Mouse (Mus musculus): Measurements from ENCODE around the gene Lrrc51.

The Lrrc51 gene

GRCm38 (mm10) chr7:101933751-101934240 lies at the start of gene Lrrc51, which contains the start of gene Numa1:
Lrrc51 (minus strand) TSS chr7:101933895.
Numa1 (plus strand) TSS chr7:101934111.
- Histone ChIP-seq H3K4me1 (replicated peaks; ENCODE audit: low read depth, low read length) (peaks cover 53% of the 10 kb centered on the region), H3K4me3 (replicated peaks; ENCODE audit: low read length) (peak within 1 kb of the TSS; percentile 91), H3K9me3 (ENCODE audit: low read length) (no peaks in the 10 kb centered on the region), H3K27me3 (ENCODE audit: insufficient read depth, low read length) (no peaks in the 10 kb centered on the region), H3K36me3 (ENCODE audit: insufficient read depth, low read length) (peaks cover 47% of the 10 kb centered on the region)
- TF ChIP-seq POU5F1 (IDR thresholded peaks at IDR 0.05; ENCODE audit: borderline replicate concordance, low read length) = no peak
- TF ChIP-seq CTCF (conservative IDR thresholded peaks at IDR 0.05; ENCODE audit: low read length) = no peak
- TF ChIP-seq NANOG (IDR thresholded peaks at IDR 0.05; ENCODE audit: borderline replicate concordance, low read length) = no peak

- no peak overlapping the region for H3K4me3 ChIP-seq (replicated peaks; ENCODE audit: low read length)
Measured at GRCm38 (mm10) chr7:101982735-101983134, 49.0 kb upstream of the Lrrc51 start.

GRCm38 (mm10) chr7:101974505-101974904 lies 40.8 kb upstream of the Lrrc51 start:
- Histone ChIP-seq H3K36me3 (ENCODE audit: insufficient read depth, low read length) (peaks cover 22% of the 10 kb centered on the region), H3K4me3 (replicated peaks; ENCODE audit: low read length) (no peak overlapping the region), H3K9me3 (ENCODE audit: low read length) (no peaks in the 10 kb centered on the region), H3K27me3 (ENCODE audit: insufficient read depth, low read length) (no peaks in the 10 kb centered on the region), H3K4me1 (replicated peaks; ENCODE audit: low read depth, low read length) (peaks cover 51% of the 10 kb centered on the region)
- no peak for TF ChIP-seq NANOG (IDR thresholded peaks at IDR 0.05; ENCODE audit: borderline replicate concordance, low read length)
- no peak for TF ChIP-seq POU5F1 (IDR thresholded peaks at IDR 0.05; ENCODE audit: borderline replicate concordance, low read length)
- TF ChIP-seq CTCF (conservative IDR thresholded peaks at IDR 0.05; ENCODE audit: low read length) = no peak

More at GRCm38 (mm10) chr7:101982735-101983134, 49.0 kb upstream of the Lrrc51 start:
- Histone ChIP-seq H3K4me1 (replicated peaks; ENCODE audit: low read depth, low read length) (peaks cover 12% of the 10 kb centered on the region), H3K36me3 (ENCODE audit: insufficient read depth, low read length) (peaks cover 68% of the 10 kb centered on the region), H3K9me3 (ENCODE audit: low read length) (no peaks in the 10 kb centered on the region), H3K27me3 (ENCODE audit: insufficient read depth, low read length) (no peaks in the 10 kb centered on the region)
- no peak for TF ChIP-seq NANOG (IDR thresholded peaks at IDR 0.05; ENCODE audit: borderline replicate concordance, low read length)
- no peak for TF ChIP-seq POU5F1 (IDR thresholded peaks at IDR 0.05; ENCODE audit: borderline replicate concordance, low read length)
- TF ChIP-seq CTCF (conservative IDR thresholded peaks at IDR 0.05; ENCODE audit: low read length) = no peak

- Histone ChIP-seq H3K4me1 (replicated peaks; ENCODE audit: low read depth, low read length) (peaks cover 58% of the 10 kb centered on the region), H3K27me3 (ENCODE audit: insufficient read depth, low read length) (no peaks in the 10 kb centered on the region)
Measured at GRCm38 (mm10) chr7:101973730-101974129, 40.0 kb upstream of the Lrrc51 start.

GRCm38 (mm10) chr7:101971721-101972120 lies 38.0 kb upstream of the Lrrc51 start:
- H3K27me3 ChIP-seq (ENCODE audit: insufficient read depth, low read length) = no peaks in the 10 kb centered on the region
- H3K4me1 ChIP-seq (replicated peaks; ENCODE audit: low read depth, low read length) = peaks cover 69% of the 10 kb centered on the region
- H3K4me3 ChIP-seq (replicated peaks; ENCODE audit: low read length) = peak overlapping the region; percentile 90
- H3K36me3 ChIP-seq (ENCODE audit: insufficient read depth, low read length) = peaks cover 13% of the 10 kb centered on the region; the same call in 1 of the 2 replicates
- H3K9me3 ChIP-seq (ENCODE audit: low read length) = no peaks in the 10 kb centered on the region
- TF ChIP-seq NANOG (IDR thresholded peaks at IDR 0.05; ENCODE audit: borderline replicate concordance, low read length) (no peak), CTCF (conservative IDR thresholded peaks at IDR 0.05; ENCODE audit: low read length) (no peak), POU5F1 (IDR thresholded peaks at IDR 0.05; ENCODE audit: borderline replicate concordance, low read length) (no peak)

More at GRCm38 (mm10) chr7:101973730-101974129, 40.0 kb upstream of the Lrrc51 start:
- Histone ChIP-seq H3K9me3 (ENCODE audit: low read length) (no peaks in the 10 kb centered on the region), H3K4me3 (replicated peaks; ENCODE audit: low read length) (no peak overlapping the region), H3K36me3 (ENCODE audit: insufficient read depth, low read length) (peaks cover 18% of the 10 kb centered on the region; the same call in 1 of the 2 replicates)
- TF ChIP-seq CTCF (conservative IDR thresholded peaks at IDR 0.05; ENCODE audit: low read length) = no peak
- TF ChIP-seq POU5F1 (IDR thresholded peaks at IDR 0.05; ENCODE audit: borderline replicate concordance, low read length) = no peak
- no peak for TF ChIP-seq NANOG (IDR thresholded peaks at IDR 0.05; ENCODE audit: borderline replicate concordance, low read length)

- peak overlapping the region; percentile 90 for H3K4me3 ChIP-seq (replicated peaks; ENCODE audit: low read length)
- no peaks in the 10 kb centered on the region for H3K9me3 ChIP-seq (ENCODE audit: low read length)
- peaks cover 77% of the 10 kb centered on the region for H3K4me1 ChIP-seq (replicated peaks; ENCODE audit: low read depth, low read length)
- no peak for TF ChIP-seq POU5F1 (IDR thresholded peaks at IDR 0.05; ENCODE audit: borderline replicate concordance, low read length)
- no peak for TF ChIP-seq CTCF (conservative IDR thresholded peaks at IDR 0.05; ENCODE audit: low read length)
- TF ChIP-seq NANOG (IDR thresholded peaks at IDR 0.05; ENCODE audit: borderline replicate concordance, low read length) = no peak
- H3K36me3 ChIP-seq (ENCODE audit: insufficient read depth, low read length) = peaks cover 10% of the 10 kb centered on the region; the same call in 1 of the 2 replicates
- H3K27me3 ChIP-seq (ENCODE audit: insufficient read depth, low read length) = no peaks in the 10 kb centered on the region
Measured at GRCm38 (mm10) chr7:101970821-101971461, 37.2 kb upstream of the Lrrc51 start.

GRCm38 (mm10) chr7:101970429-101970775 lies 36.7 kb upstream of the Lrrc51 start:
- TF ChIP-seq POU5F1 (IDR thresholded peaks at IDR 0.05; ENCODE audit: borderline replicate concordance, low read length) (no peak), NANOG (IDR thresholded peaks at IDR 0.05; ENCODE audit: borderline replicate concordance, low read length) (no peak), CTCF (conservative IDR thresholded peaks at IDR 0.05; ENCODE audit: low read length) (no peak)
- Histone ChIP-seq H3K27me3 (ENCODE audit: insufficient read depth, low read length) (no peaks in the 10 kb centered on the region), H3K9me3 (ENCODE audit: low read length) (no peaks in the 10 kb centered on the region), H3K4me1 (replicated peaks; ENCODE audit: low read depth, low read length) (peaks cover 81% of the 10 kb centered on the region), H3K4me3 (replicated peaks; ENCODE audit: low read length) (peak overlapping the region; percentile 90), H3K36me3 (ENCODE audit: insufficient read depth, low read length) (peaks cover 10% of the 10 kb centered on the region; the same call in 1 of the 2 replicates)

GRCm38 (mm10) chr7:101969694-101970428 lies 36.2 kb upstream of the Lrrc51 start:
- TF ChIP-seq POU5F1 (IDR thresholded peaks at IDR 0.05; ENCODE audit: borderline replicate concordance, low read length) (no peak), CTCF (conservative IDR thresholded peaks at IDR 0.05; ENCODE audit: low read length) (no peak), NANOG (IDR thresholded peaks at IDR 0.05; ENCODE audit: borderline replicate concordance, low read length) (no peak)
- Histone ChIP-seq H3K4me3 (replicated peaks; ENCODE audit: low read length) (peak overlapping the region; percentile 90), H3K4me1 (replicated peaks; ENCODE audit: low read depth, low read length) (peaks cover 82% of the 10 kb centered on the region), H3K36me3 (ENCODE audit: insufficient read depth, low read length) (peaks cover 7% of the 10 kb centered on the region; the same call in 1 of the 2 replicates), H3K9me3 (ENCODE audit: low read length) (no peaks in the 10 kb centered on the region), H3K27me3 (ENCODE audit: insufficient read depth, low read length) (no peaks in the 10 kb centered on the region)

All from E14TG2a.4 (cell line).